Mouse (Mus musculus): Measurements from ENCODE around the gene Cyp2e1.

The Cyp2e1 gene

GRCm38 (mm10) chr7:140810496-140810895 is 47.0 kb downstream of the Cyp2e1 start:
- DNase-seq (ENCODE audit: low spot score in 2 of 2): no peak

- DNase-seq (ENCODE audit: low spot score in 2 of 2): no peak
Observed at GRCm38 (mm10) chr7:140811714-140812113, 48.2 kb downstream of the Cyp2e1 start.

GRCm38 (mm10) chr7:140812850-140813249 is 49.3 kb downstream of the Cyp2e1 start:
- no peak for DNase-seq (ENCODE audit: low spot score in 2 of 2)

- no peak for DNase-seq (ENCODE audit: low spot score in 2 of 2)
Observed at GRCm38 (mm10) chr7:140820173-140820572, 56.6 kb downstream of the Cyp2e1 start.

GRCm38 (mm10) chr7:140821305-140821652 is 57.7 kb downstream of the Cyp2e1 start:
- no peak for DNase-seq (ENCODE audit: low spot score in 2 of 2)

- DNase-seq (ENCODE audit: low spot score in 2 of 2): no peak
Observed at GRCm38 (mm10) chr7:140821653-140822329, 58.3 kb downstream of the Cyp2e1 start, which contains the start of gene Zfp941. TSS of gene Zfp941 (minus strand) at chr7:140822178.

- DNase-seq (ENCODE audit: low spot score in 2 of 2): no peak
Observed at GRCm38 (mm10) chr7:140822731-140823130, 59.2 kb downstream of the Cyp2e1 start.

All from heart, adult 9 months (tissue).